Mouse (Mus musculus) hindbrain, embryonic 16.5 days (tissue): ENCODE measurements around the gene Igsf9. TPM values are rescaled to one million over a fixed set of nuclear protein-coding genes. Genes with fewer than 3 reads are reported as not detected.

Experiments used
- ATAC-seq: fragments of 200-750 bp; cut with Nextera tagmentation; 2 replicates; pipeline ENCODE4 v1.8.0; 2017; ENCODE audit warnings: moderate TSS enrichment, moderate library complexity
- H3K27ac ChIP-seq: fragments of 300-500 bp; sonication (generic); 2 replicates; pipeline ENCODE4 v1.5.1; 2014; ENCODE audit warnings: low read depth, mild to moderate bottlenecking, control low read depth, low read length, moderate library complexity
- H3K27me3 ChIP-seq: fragments of 300-500 bp; sonication (generic); replicated peaks from 2 replicates; pipeline ENCODE4 v1.6.1; 2014; ENCODE audit warnings: low read length; ENCODE audit not compliant: control insufficient read depth, insufficient read depth
- H3K36me3 ChIP-seq: fragments of 300-500 bp; sonication (generic); 2 replicates; pipeline ENCODE4 v1.6.1; 2014; ENCODE audit warnings: mild to moderate bottlenecking, low read length, moderate library complexity, mixed read lengths; ENCODE audit not compliant: control insufficient read depth, insufficient read depth
- H3K4me1 ChIP-seq: fragments of 300-500 bp; sonication (generic); 2 replicates; pipeline ENCODE4 v1.6.1; 2014; ENCODE audit warnings: low read depth, low read length; ENCODE audit not compliant: control insufficient read depth, insufficient read depth
- H3K4me2 ChIP-seq: fragments of 300-500 bp; sonication (generic); 2 replicates; pipeline ENCODE4 v1.6.1; 2014; ENCODE audit warnings: mild to moderate bottlenecking, low read length, control low read depth, moderate library complexity
- H3K4me3 ChIP-seq: fragments of 300-500 bp; sonication (generic); 2 replicates; pipeline ENCODE4 v1.5.1; 2014; ENCODE audit warnings: mild to moderate bottlenecking, low read length, control low read depth, moderate library complexity
- H3K9ac ChIP-seq: fragments of 300-500 bp; sonication (generic); 2 replicates; pipeline ENCODE4 v1.6.1; 2014; ENCODE audit warnings: low read depth, mild to moderate bottlenecking, control low read depth, low read length, moderate library complexity
- H3K9me3 ChIP-seq: fragments of 300-500 bp; sonication (generic); 2 replicates; pipeline ENCODE4 v1.6.1; 2014; ENCODE audit warnings: mild to moderate bottlenecking, low read length, moderate library complexity; ENCODE audit not compliant: control insufficient read depth
- WGBS: fragments of 180-500 bp; shearing (Covaris S2); extraction: QIAGEN DNeasy Blood & Tissue Kit; methylation state at CpG from one replicate; pipeline ENCODE4 v1.1.7; 2014; 5-methylcytosine and 5-hydroxymethylcytosine counted together
- polyA plus RNA-seq: library from polyadenylated mRNA; unstranded; fragments of >200 nt; fragmentation: Nextera tagmentation; extraction: Ambion mirVana; gene quantifications from 2 replicates; pipeline ENCODE4 v1.2.1, GENCODE M21; 2015

Igsf9 gene
- polyA plus RNA-seq, 1 experiment from 2014 or later = 32.9 TPM

DNA sequence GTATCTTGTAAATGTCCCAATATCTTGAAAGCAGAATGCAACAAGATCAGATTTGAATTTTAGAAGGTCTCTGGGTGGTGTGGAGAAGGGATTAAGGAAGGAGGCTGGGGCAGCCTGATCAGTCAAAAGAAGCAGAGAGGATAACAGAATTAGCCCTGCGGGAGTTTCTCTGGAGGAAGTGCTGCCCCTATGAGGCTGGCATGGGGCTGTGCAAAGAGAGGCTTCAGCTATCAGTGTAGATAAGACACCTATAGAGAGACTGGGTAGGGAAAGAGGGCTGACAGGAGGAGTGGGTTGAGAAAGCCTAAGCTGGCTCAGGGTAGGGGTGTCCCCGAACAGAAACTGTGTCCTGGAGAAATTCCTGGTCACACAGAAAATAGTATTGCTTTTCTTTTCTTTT, 31.4 kb upstream of the Igsf9 start:
- Histone ChIP-seq H3K4me1 (no peaks in the 10 kb centered on the region), H3K27me3 (no peaks in the 10 kb centered on the region), H3K4me2 (no peak overlapping the region), H3K4me3 (no peak overlapping the region), H3K27ac (no peak overlapping the region), H3K9ac (no peak overlapping the region), H3K36me3 (no peaks in the 10 kb centered on the region), H3K9me3 (no peaks in the 10 kb centered on the region)
- ATAC-seq = no peak
- WGBS = 29% methylated on average over 2 of the region's 2 CpGs

DNA sequence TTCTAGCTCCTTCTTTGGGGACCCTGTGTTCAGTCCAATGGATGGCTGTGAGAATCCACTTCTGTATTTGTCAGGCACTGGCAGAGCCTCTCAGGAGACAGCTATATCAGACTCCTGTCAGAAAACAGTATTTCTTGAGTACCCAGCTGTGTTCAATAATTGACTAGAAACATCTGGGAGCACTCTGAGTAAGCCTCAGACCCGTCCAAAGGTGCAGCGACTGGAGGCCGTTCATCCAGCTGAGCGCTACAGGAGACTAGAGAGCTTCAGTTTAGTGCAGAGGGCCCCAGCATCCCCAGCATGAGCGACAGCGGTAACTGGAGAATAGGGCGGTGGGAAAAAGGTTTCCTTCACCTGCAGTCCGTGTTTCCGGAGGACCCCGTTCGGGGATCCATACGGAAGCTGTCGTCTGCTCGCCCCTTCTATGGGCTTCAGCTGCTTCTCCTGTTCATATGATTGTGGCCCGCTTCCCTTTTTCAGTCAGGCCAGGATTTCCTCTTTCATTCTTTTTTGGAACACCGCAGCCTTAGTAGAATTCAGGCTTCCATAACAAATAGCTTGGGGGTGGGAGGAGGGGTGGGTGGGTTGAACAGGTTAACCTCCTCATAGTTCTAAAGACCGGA, 30.6 kb upstream of the Igsf9 start:
- WGBS = 30% methylated on average over 17 of the region's 17 CpGs
- ATAC-seq = no peak
- H3K27me3 ChIP-seq = no peaks in the 10 kb centered on the region
- no peaks in the 10 kb centered on the region for H3K4me1 ChIP-seq
- H3K9me3 ChIP-seq = no peaks in the 10 kb centered on the region
- no peak overlapping the region for H3K27ac ChIP-seq
- H3K4me2 ChIP-seq = no peak overlapping the region
- no peak overlapping the region for H3K4me3 ChIP-seq
- H3K36me3 ChIP-seq = no peaks in the 10 kb centered on the region
- H3K9ac ChIP-seq = no peak overlapping the region

DNA sequence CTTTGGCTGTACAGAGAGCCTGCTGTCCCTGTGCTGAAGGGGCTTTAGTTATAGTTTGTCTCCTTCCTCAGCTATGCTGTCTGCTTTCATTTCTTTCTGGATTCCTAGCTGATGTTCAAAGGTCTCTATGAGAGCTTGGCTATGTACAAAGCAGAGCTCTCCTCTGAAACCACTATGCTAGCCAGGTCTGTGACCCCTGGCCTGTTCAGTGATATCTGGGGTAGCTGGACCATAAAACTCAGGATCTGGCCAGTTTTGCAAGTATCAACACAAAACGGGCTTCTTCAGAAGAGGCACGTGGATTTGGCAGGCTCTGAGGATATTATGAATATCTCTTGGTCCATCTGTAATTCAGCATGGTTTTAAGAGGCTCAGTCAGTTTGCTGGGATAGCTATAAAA, 28.7 kb upstream of the Igsf9 start:
- Histone ChIP-seq H3K27ac (no peak overlapping the region), H3K4me1 (no peaks in the 10 kb centered on the region), H3K4me2 (no peak overlapping the region), H3K9ac (no peak overlapping the region), H3K27me3 (no peaks in the 10 kb centered on the region), H3K36me3 (no peaks in the 10 kb centered on the region), H3K4me3 (no peak overlapping the region), H3K9me3 (no peaks in the 10 kb centered on the region)
- ATAC-seq = no peak
- 79% methylated on average over 2 of the region's 2 CpGs for WGBS

DNA sequence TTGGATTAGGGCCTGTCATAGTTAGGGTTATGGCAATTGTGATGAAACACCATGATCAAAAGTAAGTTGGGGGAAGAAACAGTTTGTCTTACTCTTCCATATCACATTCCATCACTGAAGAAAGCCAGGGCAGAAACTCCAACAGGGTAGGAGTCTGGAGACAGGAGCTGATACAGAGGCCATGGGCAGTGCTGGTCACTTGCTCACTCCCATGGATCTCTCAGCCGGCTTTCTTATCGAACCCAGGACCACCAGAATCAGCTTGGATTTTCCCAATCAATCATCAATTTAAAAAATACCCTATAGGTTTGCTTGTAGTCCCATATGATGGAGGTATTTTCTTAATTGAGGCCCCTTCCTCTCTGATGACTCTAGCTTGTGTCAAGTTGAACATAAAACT, 27.8 kb upstream of the Igsf9 start:
- Histone ChIP-seq H3K27me3 (no peaks in the 10 kb centered on the region), H3K9me3 (no peaks in the 10 kb centered on the region), H3K9ac (no peak overlapping the region), H3K4me1 (no peaks in the 10 kb centered on the region), H3K4me2 (no peak overlapping the region), H3K27ac (no peak overlapping the region), H3K4me3 (no peak overlapping the region), H3K36me3 (no peaks in the 10 kb centered on the region)
- WGBS = 98% methylated on average over 2 of the region's 2 CpGs
- no peak for ATAC-seq

DNA sequence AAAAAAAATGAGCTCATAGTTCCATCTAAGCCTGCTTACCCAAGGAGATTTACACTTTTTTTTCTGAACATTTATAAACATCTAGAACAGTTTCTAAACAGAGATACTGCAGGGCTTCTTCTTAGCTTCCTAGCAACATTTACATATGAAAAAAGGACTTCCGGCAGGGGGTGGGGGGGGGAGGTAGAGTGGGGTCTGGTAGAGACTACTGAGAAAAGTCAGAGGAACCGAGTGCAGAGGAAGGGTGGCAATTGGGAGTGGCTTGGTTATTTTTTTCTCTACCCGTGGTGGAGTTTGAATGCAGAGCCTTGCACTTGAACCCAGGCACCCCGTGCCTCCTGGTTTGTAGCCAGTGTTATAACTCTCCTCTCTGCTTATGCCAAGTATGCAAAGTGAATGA, 26.2 kb upstream of the Igsf9 start:
- no peak for ATAC-seq
- 10% methylated on average over 4 of the region's 4 CpGs for WGBS
- H3K4me3 ChIP-seq = no peak overlapping the region
- no peak overlapping the region for H3K9ac ChIP-seq
- H3K4me2 ChIP-seq = no peak overlapping the region
- no peaks in the 10 kb centered on the region for H3K36me3 ChIP-seq
- H3K9me3 ChIP-seq = no peaks in the 10 kb centered on the region
- H3K4me1 ChIP-seq = no peaks in the 10 kb centered on the region
- no peak overlapping the region for H3K27ac ChIP-seq
- H3K27me3 ChIP-seq = no peaks in the 10 kb centered on the region

DNA sequence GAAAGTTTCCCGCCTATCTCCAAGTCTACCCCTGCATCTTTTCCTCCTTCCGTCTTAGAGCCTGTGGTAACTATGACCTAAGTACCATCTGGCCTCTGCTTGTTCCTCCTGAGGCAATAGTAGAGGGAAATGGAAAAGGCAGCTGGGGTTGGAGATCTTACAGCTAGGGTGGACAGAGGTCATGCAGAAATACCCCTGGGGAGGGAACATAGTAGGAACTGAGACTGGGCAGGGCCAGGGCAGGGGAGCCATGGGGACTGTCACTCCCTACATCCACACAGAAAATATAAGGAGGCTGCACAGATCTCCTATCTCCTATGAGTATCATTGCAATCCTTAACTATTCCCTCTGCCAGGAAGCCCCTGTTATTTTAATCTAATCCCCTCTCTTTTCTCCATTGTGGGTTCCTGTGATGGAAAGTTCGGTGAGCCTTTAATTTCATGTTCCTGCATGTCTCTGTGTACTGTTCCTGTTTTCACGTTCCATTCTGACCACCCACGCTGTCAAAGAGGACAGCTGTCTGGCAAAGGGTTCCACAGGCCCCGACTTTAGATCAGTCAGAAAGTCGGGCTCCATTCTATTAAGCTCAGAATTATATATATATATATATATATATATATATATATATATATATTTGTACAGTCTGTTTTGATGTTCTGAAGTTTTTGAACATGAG, 25.4 kb upstream of the Igsf9 start:
- Histone ChIP-seq H3K9ac (no peak overlapping the region), H3K36me3 (no peaks in the 10 kb centered on the region), H3K4me2 (no peak overlapping the region), H3K4me3 (no peak overlapping the region), H3K9me3 (no peaks in the 10 kb centered on the region), H3K27ac (no peak overlapping the region), H3K27me3 (no peaks in the 10 kb centered on the region), H3K4me1 (no peaks in the 10 kb centered on the region)
- ATAC-seq = no peak
- 66% methylated on average over 7 of the region's 7 CpGs for WGBS

DNA sequence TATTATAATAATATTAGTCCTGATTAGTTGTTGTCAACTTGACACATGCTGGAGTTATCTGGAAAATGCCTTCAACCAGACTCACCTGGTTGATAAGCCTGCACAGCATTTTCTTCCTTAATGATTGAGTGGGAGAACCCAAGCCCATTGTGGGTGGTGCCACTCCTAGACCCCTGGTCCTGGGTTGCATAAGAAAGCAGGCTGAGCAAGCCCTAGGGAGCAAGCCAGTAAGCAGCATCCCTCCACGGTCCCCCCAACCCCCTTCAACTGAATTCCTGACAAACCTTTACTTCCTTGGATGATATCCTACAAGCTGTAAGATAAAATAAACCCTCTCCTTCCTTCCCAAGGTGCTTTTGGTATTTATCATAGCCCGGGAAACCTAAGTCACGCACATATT, 24.4 kb upstream of the Igsf9 start:
- Histone ChIP-seq H3K27me3 (no peaks in the 10 kb centered on the region), H3K4me1 (no peaks in the 10 kb centered on the region), H3K4me3 (no peak overlapping the region), H3K9ac (no peak overlapping the region), H3K9me3 (no peaks in the 10 kb centered on the region), H3K36me3 (no peaks in the 10 kb centered on the region), H3K4me2 (no peak overlapping the region), H3K27ac (no peak overlapping the region)
- no peak for ATAC-seq
- 92% methylated on average over 3 of the region's 3 CpGs for WGBS

DNA sequence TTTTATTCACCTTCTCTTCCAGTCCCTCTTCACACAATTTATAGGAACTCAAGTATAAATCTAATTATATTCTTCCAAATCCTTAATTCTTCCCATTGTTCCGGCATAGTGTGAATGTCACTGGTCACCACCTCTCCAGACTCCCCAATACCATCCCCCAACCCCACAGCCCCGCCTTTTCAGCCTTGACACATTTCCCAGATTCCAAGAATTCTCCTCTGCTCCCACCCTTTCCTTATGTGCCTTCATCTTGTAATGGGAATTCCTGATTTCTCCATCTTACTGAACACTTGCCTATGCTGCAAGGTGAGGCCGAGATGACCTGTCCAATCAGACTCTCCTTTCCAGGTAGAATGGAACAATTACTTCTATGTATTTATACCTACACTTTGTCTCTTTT, 23.5 kb upstream of the Igsf9 start:
- H3K4me3 ChIP-seq = no peak overlapping the region
- H3K4me2 ChIP-seq = no peak overlapping the region
- no peak overlapping the region for H3K9ac ChIP-seq
- WGBS = 88% methylated on average over 3 of the region's 3 CpGs
- no peaks in the 10 kb centered on the region for H3K4me1 ChIP-seq
- H3K36me3 ChIP-seq = no peaks in the 10 kb centered on the region
- ATAC-seq = no peak
- no peak overlapping the region for H3K27ac ChIP-seq
- no peaks in the 10 kb centered on the region for H3K27me3 ChIP-seq
- no peaks in the 10 kb centered on the region for H3K9me3 ChIP-seq

DNA sequence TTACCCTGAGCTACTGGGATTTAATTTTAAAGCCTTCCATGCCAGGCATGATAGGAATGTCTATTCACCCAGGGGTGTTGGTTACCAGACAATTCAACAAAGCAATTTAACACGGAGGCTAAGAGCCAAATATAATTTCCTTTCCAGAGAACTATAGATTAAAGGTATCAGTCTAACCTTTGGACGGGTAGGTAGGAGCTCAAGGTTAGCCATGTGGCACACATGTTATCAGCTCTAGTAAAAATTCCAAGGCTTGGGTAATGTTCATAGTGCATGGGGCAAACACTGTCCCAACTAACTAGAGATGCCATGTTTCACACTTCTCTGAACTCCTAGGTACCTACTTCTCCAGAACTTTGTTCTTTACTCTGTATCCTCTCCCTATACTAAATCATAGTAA, 20.0 kb upstream of the Igsf9 start:
- no peak overlapping the region for H3K4me3 ChIP-seq
- no peak overlapping the region for H3K27ac ChIP-seq
- no peaks in the 10 kb centered on the region for H3K36me3 ChIP-seq
- WGBS = 80% methylated on average over 2 of the region's 2 CpGs
- H3K9ac ChIP-seq = no peak overlapping the region
- no peaks in the 10 kb centered on the region for H3K9me3 ChIP-seq
- no peaks in the 10 kb centered on the region for H3K4me1 ChIP-seq
- ATAC-seq = no peak
- no peak overlapping the region for H3K4me2 ChIP-seq
- H3K27me3 ChIP-seq = no peaks in the 10 kb centered on the region
